Mouse (Mus musculus) mature B cell (primary cell): ENCODE data around the gene Tbc1d16.
"Not testable (repeated sequence)": the region's sequence is repeated elsewhere in the genome, so short reads cannot be mapped to it uniquely, and the experiment has no call there.

Experiments used
- in situ Hi-C: fragments of 300-500 bp; cut with MboI; formaldehyde crosslinking; loops from 2 replicates; pipeline ENCODE4 v1.14.3; 2019

Gene Tbc1d16

GRCm38 (mm10) chr11:119228091-119228781 is at the start of gene Tbc1d16, which contains the start of gene Ccdc40:
TSS of gene Tbc1d16 (minus strand) at chr11:119228499.
TSS of gene Ccdc40 (plus strand) at chr11:119228572.
- in situ Hi-C loops = no loop called here

DNA sequence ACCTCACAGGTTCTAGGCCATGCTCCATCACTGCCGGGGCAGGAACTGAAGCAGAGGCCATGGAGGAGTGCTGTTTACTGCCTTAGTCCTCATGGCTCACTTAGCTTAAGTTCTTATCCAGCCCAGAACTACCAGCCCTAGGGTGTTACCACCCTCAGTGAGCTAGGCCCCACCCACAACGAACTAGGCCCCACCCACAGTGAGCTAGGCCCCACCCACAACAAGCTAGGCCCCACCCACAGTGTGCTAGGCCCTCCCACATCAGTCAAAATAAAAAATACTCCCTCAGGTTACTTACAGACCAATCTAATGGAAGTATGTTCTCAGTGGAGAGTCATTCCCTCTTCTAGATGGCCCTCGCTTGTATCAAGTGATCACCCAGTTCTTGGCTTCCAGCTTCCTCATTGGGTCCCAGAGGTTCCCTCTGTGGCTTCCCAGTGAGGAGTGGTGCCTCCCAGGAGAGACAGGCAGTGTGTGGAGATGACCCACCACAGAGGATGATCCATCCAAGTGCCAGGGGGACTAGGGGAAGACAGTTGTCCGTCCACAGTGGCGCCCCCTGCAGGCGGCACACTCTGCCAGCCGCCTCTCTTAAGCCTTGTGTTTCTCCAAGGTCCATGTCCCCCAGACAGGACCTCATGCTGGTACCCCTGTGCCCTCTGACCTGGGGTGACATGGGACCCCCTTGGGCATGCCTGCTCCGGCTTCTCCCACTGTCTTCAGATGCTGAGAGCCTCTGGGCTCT is 45.1 kb upstream of the Tbc1d16 start:
- in situ Hi-C loops = no loop called here

DNA sequence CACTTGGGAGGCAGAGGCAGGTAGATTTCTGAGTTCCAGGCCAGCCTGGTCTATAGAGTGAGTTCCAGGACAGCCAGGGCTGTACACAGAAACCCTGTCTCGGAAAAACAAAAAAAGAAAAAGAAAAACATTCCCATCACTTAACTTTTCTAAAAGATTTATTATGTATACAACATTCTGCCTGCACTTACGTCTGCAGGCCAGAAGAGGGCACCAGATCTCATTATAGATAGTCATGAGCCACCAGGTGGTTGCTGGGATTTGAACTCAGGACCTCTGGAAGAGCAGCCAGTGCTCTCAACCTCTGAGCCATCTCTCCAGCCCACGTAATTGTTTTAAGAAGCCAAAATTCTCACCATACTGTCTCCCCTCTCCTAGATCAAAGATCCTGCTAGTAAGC is 44.2 kb upstream of the Tbc1d16 start:
- in situ Hi-C loops = not testable (repeated sequence)

GRCm38 (mm10) chr11:119268557-119269195 is 40.4 kb upstream of the Tbc1d16 start:
- in situ Hi-C loops = no loop called here

GRCm38 (mm10) chr11:119267768-119268556 is 39.7 kb upstream of the Tbc1d16 start, which contains the start of gene Gaa:
TSS of gene Gaa (plus strand) at chr11:119267887.
- in situ Hi-C loops = no loop called here

DNA sequence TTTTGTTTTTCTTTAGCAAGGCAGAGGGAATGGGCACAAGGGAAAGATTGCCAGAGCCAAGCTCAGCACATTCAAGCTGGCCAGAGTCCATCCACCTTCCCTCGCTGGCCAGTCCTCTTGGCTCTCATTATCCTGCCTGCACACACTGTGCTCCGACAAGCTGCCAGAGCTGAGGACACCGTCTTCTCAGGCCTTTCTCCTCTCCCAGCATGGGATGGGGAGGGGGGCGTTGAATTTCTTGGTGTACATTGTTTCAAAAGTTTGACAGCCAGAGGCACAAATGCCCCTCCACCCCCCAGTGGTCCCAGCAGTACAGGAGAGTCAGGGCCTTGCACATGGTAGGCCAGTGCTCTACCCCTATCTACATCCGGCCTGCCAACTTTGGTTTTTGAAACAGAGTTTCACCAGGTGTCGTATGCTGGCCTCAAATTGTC is 39.0 kb upstream of the Tbc1d16 start:
- in situ Hi-C loops = no loop called here

DNA sequence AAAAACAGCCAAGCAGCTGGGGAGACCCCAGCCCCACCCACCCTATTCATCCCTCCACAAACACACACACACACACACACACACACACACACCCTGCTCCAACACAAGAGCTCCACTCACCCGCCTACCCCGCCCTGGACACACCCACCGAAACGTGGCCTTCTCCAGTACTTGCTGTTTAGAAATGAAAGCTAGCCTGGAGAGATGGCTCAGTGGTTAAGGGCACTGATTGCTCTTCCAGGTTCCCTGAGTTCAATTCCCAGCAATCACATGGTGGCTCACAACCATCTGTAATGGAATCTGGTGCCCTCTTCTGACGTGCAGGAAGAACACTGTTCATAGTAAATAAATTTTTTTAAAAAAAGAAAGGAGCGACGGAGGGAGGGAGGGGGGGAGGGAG is 37.5 kb upstream of the Tbc1d16 start:
- in situ Hi-C loops = no loop called here

DNA sequence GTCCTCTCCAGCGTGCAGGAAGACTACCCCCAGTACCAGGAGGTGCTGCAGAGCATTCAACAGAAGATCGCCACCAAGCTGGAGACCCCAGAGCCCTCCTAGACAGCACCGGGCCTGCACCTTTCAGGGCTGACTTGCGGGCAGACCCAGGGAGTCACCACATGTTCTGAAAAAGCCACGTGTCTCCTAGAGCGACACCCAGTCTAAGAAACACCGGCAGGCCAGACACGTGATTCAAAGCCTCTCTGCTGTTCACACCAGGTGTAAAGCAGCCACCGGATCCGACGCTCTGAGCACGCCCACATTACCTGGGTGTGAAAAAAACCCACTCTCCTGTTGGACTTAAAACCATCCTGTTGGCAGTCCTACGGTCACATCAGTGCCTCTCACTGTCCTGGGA is 36.1 kb upstream of the Tbc1d16 start:
- in situ Hi-C loops = no loop called here

DNA sequence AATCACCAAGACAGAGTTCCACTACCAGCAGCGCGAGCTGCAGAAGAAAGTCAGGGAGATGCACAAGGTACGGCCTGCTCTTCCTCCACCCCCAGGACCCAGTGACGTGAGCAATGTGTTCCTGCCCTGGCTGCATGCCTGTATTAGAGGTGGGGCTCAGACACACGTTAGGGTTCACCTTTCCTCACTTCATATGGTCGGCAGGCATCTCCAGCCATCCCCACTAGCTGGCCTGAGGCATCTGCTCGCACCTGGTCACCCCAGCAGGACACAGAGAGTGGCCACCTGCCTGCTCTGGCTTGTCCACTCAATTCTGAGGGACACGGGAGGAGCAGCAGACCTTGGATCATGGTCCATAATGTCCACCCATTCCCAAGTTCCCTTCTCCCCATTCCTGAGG is 31.7 kb upstream of the Tbc1d16 start:
- in situ Hi-C loops = no loop called here

- in situ Hi-C loops = no loop called here
Measured at GRCm38 (mm10) chr11:119258572-119259322, 30.4 kb upstream of the Tbc1d16 start.

GRCm38 (mm10) chr11:119258216-119258571 is 29.9 kb upstream of the Tbc1d16 start:
- in situ Hi-C loops = no loop called here

GRCm38 (mm10) chr11:119256557-119256956 is 28.3 kb upstream of the Tbc1d16 start:
- in situ Hi-C loops = not testable (repeated sequence)

DNA sequence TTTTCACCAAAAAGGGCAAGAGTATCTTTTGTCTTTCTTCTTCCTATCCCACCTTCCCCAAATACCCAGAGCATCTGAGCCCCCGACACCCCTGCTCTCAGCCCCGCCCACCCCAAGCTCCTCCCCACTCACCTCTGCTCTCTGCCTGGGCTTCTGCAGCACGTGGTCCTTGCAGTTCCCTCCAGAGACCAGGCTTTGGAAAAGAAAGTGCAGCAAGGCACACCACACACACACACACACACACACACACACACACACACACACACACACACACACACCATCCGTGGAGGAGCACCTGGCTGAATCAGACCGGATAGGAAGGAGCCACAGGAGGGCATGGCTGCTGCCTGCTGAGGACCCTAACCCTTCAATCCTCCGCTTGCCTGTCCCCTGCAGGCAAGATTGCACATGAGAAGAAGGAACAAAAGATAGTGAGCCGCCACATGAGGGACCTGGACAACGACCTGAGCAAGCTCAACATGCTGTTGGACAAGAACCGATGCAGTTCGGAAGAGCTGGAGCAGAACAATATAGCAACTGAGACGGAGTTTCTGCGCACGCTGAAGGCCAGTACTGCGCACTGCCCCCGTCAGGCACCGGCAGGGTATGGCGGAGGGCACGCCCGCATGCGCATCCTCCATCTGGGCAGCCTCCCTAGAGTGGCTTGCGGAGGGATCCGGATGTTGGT is 24.7 kb upstream of the Tbc1d16 start:
- in situ Hi-C loops = no loop called here

GRCm38 (mm10) chr11:119250998-119251397 is 22.7 kb upstream of the Tbc1d16 start:
- in situ Hi-C loops = no loop called here

- in situ Hi-C loops = no loop called here
Measured at GRCm38 (mm10) chr11:119249011-119249410, 20.7 kb upstream of the Tbc1d16 start.

DNA sequence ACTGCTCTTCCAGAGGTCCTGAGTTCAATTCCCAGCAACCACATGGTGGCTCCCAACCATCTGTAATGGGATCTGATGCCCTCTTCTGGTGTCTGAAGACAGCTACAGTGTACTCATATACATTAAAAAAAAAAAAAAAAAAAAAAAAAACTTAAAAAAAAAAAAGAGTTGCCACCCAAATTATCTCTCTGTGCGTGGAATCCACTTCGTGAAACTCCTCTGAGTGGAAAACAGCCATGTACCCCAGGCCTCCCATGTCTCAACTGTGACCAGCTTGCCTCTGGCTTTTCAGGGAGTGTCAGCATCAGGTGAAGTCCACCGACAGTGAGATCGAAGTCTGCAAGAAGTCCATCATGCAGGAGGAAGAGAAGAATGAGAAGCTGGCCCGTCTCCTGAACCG is 17.2 kb upstream of the Tbc1d16 start:
- in situ Hi-C loops = not testable (repeated sequence)

GRCm38 (mm10) chr11:119239480-119239879 is 11.2 kb upstream of the Tbc1d16 start:
- in situ Hi-C loops = no loop called here

DNA sequence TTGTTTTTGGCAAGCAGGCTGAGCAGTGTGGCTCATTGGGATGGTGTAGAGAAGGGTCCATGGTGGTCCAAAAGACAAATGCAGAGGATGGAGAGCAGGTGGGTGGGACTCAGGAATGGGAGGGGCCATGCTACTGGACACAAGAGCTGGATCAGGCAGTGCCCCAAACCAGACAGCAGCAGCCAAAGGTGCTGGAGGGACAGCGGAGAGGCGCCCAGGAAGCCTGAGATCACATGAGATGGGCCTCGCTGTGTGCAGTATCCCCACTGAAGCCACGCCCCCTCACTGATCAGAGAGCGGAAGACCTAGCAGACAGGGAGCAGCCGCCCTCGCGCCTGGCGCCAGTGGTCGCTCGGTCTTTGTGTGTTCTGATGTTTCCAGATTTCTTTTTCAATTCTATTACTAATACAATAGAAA is 10.0 kb upstream of the Tbc1d16 start:
- in situ Hi-C loops = no loop called here

DNA sequence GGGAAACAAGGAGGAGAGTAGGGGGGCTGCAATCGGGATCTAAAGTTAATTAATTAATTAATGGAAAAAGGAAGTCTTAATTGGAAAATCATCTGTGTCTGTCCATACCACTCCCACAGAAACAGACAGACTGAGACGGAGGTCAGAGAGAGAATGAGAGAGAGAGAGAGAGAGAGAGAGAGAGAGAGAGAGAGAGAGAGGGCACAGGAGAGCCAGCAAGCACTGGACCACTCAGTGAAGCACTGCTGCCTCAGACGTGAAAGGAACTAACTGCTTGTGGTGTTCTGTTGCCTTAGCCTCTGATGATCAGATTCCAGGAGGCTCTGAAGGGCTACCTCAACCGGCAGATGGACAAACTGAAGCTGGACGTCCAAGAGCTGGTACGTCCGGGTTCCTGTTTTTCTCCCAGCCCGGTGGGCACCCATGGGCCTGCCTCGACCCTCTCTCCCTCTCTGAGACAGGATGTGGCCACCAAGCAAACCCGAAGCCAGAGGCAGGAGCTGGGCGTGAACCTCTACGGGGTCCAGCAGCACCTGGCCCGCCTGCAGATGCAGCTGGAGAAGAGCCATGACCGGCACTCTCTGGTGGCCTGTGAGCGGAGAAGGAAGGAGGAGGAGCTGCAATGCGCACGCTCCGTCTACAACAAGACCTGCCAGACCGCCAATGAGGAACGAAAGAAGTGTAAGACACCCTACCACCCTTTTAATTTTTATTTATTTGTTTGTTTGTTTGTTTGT is 9.4 kb upstream of the Tbc1d16 start:
- in situ Hi-C loops = no loop called here

- in situ Hi-C loops = no loop called here
Measured at GRCm38 (mm10) chr11:119237007-119237406, 8.7 kb upstream of the Tbc1d16 start.
